Mouse (Mus musculus): ENCODE data around the gene Gm13272.
"Not testable (repeated sequence)": the region's sequence is repeated elsewhere in the genome, so short reads cannot be mapped to it uniquely, and the experiment has no call there.

DNA sequence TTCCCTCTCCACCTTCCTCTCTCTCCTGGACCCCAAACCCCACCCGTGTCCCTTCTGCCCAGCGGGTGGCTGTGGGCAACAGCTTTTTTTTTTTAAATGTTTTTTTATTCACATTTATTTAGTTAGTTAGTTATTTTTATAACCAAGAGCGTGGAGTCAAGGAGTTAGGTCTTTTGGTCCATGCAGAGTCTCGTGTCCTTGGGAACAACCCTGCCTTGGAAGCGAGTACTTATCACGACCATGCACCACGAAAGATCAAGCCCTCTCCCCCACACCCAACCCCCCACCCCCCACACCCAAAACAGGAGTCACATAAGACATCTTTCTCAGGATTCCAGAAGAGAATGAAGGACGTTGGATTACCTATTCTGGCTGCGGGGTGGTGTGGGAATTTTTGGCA, 17.3 kb upstream of the Gm13272 start:
- not testable (repeated sequence) for TF ChIP-seq CTCF (IDR thresholded peaks at IDR 0.05; ENCODE audit: insufficient read depth, low read length); POLR2A (IDR thresholded peaks at IDR 0.05; ENCODE audit: borderline replicate concordance, extremely low read depth, low read depth, low read length)
